Mouse (Mus musculus): Measurements from ENCODE around the gene Rhox2e. TPM values are rescaled to one million over a fixed set of nuclear protein-coding genes. Genes with fewer than 3 reads are reported as not detected.
"Not testable (repeated sequence)": the region's sequence is repeated elsewhere in the genome, so short reads cannot be mapped to it uniquely, and the experiment has no call there.

Gene Rhox2e
- not detected in 2 replicates for polyA plus RNA-seq (2014; fragmentation: Nextera tagmentation; extraction: Ambion mirVana)

DNA sequence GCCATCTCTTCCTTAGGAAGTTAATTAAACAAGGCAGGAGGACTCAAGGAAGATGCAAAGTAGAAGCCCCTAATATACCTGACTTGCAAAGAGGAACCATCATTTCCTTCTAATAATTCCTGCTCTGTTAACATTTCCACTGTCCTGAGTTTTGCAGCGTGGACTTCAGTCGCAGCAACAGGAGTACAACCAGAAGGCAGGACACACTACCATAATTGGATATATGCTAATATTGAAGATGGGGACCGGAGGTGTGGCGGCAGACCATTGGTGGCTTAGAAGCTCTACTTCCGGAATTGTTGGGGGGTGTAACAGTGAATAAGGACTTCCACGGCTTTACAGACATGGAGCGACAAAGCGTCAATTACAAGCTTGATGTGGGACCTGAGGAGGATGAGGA, at the start of gene Rhox2e:
Gene Rhox2e (plus strand): TSS at position 301 of the 400 bp plus-strand sequence.
- H3K27me3 ChIP-seq (ENCODE audit: control insufficient read depth, insufficient read depth, low read length); H3K4me3 ChIP-seq (ENCODE audit: low read depth, low read length); H3K4me2 ChIP-seq (ENCODE audit: low read depth); DNase-seq (ENCODE audit: low spot score); H3K27ac ChIP-seq (ENCODE audit: low read depth, low read length); H3K36me3 ChIP-seq (ENCODE audit: control insufficient read depth, insufficient read depth, low read length); H3K9me3 ChIP-seq (ENCODE audit: control insufficient read depth, low read length); H3K9ac ChIP-seq (ENCODE audit: low read length); H3K4me1 ChIP-seq (ENCODE audit: control insufficient read depth, insufficient read depth, low read length); ATAC-seq (ENCODE audit: insufficient read depth, low FRiP score, low TSS enrichment): not testable (repeated sequence)
- 95% methylated on average over 2 of the region's 8 CpGs for WGBS

- not testable (repeated sequence) for H3K27me3 ChIP-seq (ENCODE audit: control insufficient read depth, insufficient read depth, low read length); H3K9me3 ChIP-seq (ENCODE audit: control insufficient read depth, low read length); H3K27ac ChIP-seq (ENCODE audit: low read depth, low read length); ATAC-seq (ENCODE audit: insufficient read depth, low FRiP score, low TSS enrichment); DNase-seq (ENCODE audit: low spot score); H3K9ac ChIP-seq (ENCODE audit: low read length); H3K36me3 ChIP-seq (ENCODE audit: control insufficient read depth, insufficient read depth, low read length); H3K4me1 ChIP-seq (ENCODE audit: control insufficient read depth, insufficient read depth, low read length); H3K4me3 ChIP-seq (ENCODE audit: low read depth, low read length); H3K4me2 ChIP-seq (ENCODE audit: low read depth)
- 91% methylated on average over 12 of the region's 18 CpGs for WGBS
These were observed 16.2 kb upstream of the Rhox2e start, which contains the start of gene Rhox4d for GRCm38 (mm10) chrX:37514059-37514458. TSS of gene Rhox4d (plus strand) at chrX:37514359.

GRCm38 (mm10) chrX:37541719-37542118, 11.5 kb downstream of the Rhox2e start, which contains the start of gene Rhox3e:
TSS of gene Rhox3e (plus strand) at chrX:37542019.
- no CpG with 5 or more reads among the region's 4 CpGs for WGBS
- not testable (repeated sequence) for ATAC-seq (ENCODE audit: insufficient read depth, low FRiP score, low TSS enrichment); H3K27ac ChIP-seq (ENCODE audit: low read depth, low read length); H3K4me2 ChIP-seq (ENCODE audit: low read depth); H3K9me3 ChIP-seq (ENCODE audit: control insufficient read depth, low read length); H3K4me1 ChIP-seq (ENCODE audit: control insufficient read depth, insufficient read depth, low read length); H3K36me3 ChIP-seq (ENCODE audit: control insufficient read depth, insufficient read depth, low read length); DNase-seq (ENCODE audit: low spot score); H3K4me3 ChIP-seq (ENCODE audit: low read depth, low read length); H3K27me3 ChIP-seq (ENCODE audit: control insufficient read depth, insufficient read depth, low read length); H3K9ac ChIP-seq (ENCODE audit: low read length)

DNA sequence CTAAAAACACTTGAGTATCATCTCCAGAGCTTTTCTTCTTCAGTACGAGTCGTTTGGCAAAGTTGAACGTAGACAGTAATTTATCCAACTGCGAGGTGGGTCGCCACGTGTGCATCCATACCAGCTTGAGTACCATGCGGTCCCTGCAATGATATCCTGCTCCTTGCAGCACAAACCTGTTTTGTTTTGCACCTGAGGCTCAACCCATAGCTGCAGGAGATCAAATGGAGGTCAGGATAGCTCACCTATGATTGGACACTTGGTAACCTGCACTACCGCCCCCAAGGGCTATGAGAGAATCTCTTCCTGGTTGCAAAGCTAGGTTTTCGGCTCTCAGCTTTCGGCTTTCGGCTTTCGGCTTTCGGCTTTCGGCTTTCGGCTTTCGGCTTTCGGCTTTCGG, 26.9 kb downstream of the Rhox2e start, which contains the start of gene Rhox4e:
Gene Rhox4e (plus strand): TSS at position 301 of the 400 bp plus-strand sequence.
- not testable (repeated sequence) for H3K4me2 ChIP-seq (ENCODE audit: low read depth); H3K9ac ChIP-seq (ENCODE audit: low read length); H3K4me3 ChIP-seq (ENCODE audit: low read depth, low read length); DNase-seq (ENCODE audit: low spot score); H3K4me1 ChIP-seq (ENCODE audit: control insufficient read depth, insufficient read depth, low read length); H3K27ac ChIP-seq (ENCODE audit: low read depth, low read length); H3K27me3 ChIP-seq (ENCODE audit: control insufficient read depth, insufficient read depth, low read length); H3K9me3 ChIP-seq (ENCODE audit: control insufficient read depth, low read length); ATAC-seq (ENCODE audit: insufficient read depth, low FRiP score, low TSS enrichment); H3K36me3 ChIP-seq (ENCODE audit: control insufficient read depth, insufficient read depth, low read length)
- 86% methylated on average over 10 of the region's 18 CpGs for WGBS

DNA sequence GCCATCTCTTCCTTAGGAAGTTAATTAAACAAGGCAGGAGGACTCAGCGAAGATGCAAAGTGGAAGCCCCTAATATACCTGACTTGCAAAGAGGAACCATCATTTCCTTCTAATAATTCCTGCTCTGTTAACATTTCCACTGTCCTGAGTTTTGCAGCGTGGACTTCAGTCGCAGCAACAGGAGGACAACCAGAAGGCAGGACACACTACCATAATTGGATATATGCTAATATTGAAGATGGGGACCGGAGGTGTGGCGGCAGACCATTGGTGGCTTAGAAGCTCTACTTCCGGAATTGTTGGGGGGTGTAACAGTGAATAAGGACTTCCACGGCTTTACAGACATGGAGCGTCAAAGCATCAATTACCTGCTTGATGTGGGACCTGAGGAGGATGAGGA, 40.9 kb downstream of the Rhox2e start, which contains the start of gene Rhox2f:
Gene Rhox2f (plus strand): TSS at position 301 of the 400 bp plus-strand sequence.
- not testable (repeated sequence) for ATAC-seq (ENCODE audit: insufficient read depth, low FRiP score, low TSS enrichment)

GRCm38 (mm10) chrX:37572638-37573037, 42.4 kb downstream of the Rhox2e start:
- not testable (repeated sequence) for DNase-seq (ENCODE audit: low spot score); H3K4me1 ChIP-seq (ENCODE audit: control insufficient read depth, insufficient read depth, low read length); H3K36me3 ChIP-seq (ENCODE audit: control insufficient read depth, insufficient read depth, low read length); H3K4me3 ChIP-seq (ENCODE audit: low read depth, low read length); H3K4me2 ChIP-seq (ENCODE audit: low read depth); H3K9me3 ChIP-seq (ENCODE audit: control insufficient read depth, low read length); H3K27ac ChIP-seq (ENCODE audit: low read depth, low read length); H3K27me3 ChIP-seq (ENCODE audit: control insufficient read depth, insufficient read depth, low read length); ATAC-seq (ENCODE audit: insufficient read depth, low FRiP score, low TSS enrichment); H3K9ac ChIP-seq (ENCODE audit: low read length)
- WGBS, result 74% methylated on average over 2 of the region's 2 CpGs

More for the DNA sequence above, 40.9 kb downstream of the Rhox2e start, which contains the start of gene Rhox2f:
- DNase-seq (ENCODE audit: low spot score); H3K27ac ChIP-seq (ENCODE audit: low read depth, low read length); H3K9ac ChIP-seq (ENCODE audit: low read length); H3K4me2 ChIP-seq (ENCODE audit: low read depth); H3K36me3 ChIP-seq (ENCODE audit: control insufficient read depth, insufficient read depth, low read length); H3K4me3 ChIP-seq (ENCODE audit: low read depth, low read length); H3K27me3 ChIP-seq (ENCODE audit: control insufficient read depth, insufficient read depth, low read length); H3K9me3 ChIP-seq (ENCODE audit: control insufficient read depth, low read length); H3K4me1 ChIP-seq (ENCODE audit: control insufficient read depth, insufficient read depth, low read length): not testable (repeated sequence)
- 92% methylated on average over 5 of the region's 8 CpGs for WGBS

GRCm38 (mm10) chrX:37580692-37581091, 50.4 kb downstream of the Rhox2e start, which contains the start of gene Rhox3f:
TSS of gene Rhox3f (plus strand) at chrX:37580992.
- H3K9me3 ChIP-seq (ENCODE audit: control insufficient read depth, low read length); DNase-seq (ENCODE audit: low spot score); H3K4me1 ChIP-seq (ENCODE audit: control insufficient read depth, insufficient read depth, low read length); H3K4me3 ChIP-seq (ENCODE audit: low read depth, low read length); H3K36me3 ChIP-seq (ENCODE audit: control insufficient read depth, insufficient read depth, low read length); H3K27ac ChIP-seq (ENCODE audit: low read depth, low read length); H3K9ac ChIP-seq (ENCODE audit: low read length); H3K4me2 ChIP-seq (ENCODE audit: low read depth); H3K27me3 ChIP-seq (ENCODE audit: control insufficient read depth, insufficient read depth, low read length); ATAC-seq (ENCODE audit: insufficient read depth, low FRiP score, low TSS enrichment): not testable (repeated sequence)

Other genes starting within 250 kb of the Rhox2e start
- gene Rhox3a2, start 150.4 kb upstream of the Rhox2e start, polyA plus RNA-seq (2014; fragmentation: Nextera tagmentation; extraction: Ambion mirVana), result not detected in 2 replicates
- gene Rhox4a2, start 139.6 kb upstream of the Rhox2e start, polyA plus RNA-seq (2014; fragmentation: Nextera tagmentation; extraction: Ambion mirVana), result not detected in 2 replicates
- gene Rhox2b, start 118.4 kb upstream of the Rhox2e start, polyA plus RNA-seq (2014; fragmentation: Nextera tagmentation; extraction: Ambion mirVana), result not detected in 2 replicates
- not detected in 2 replicates for gene Rhox4b, start 98.0 kb upstream of the Rhox2e start, polyA plus RNA-seq (2014; fragmentation: Nextera tagmentation; extraction: Ambion mirVana)
- not detected in 2 replicates for gene Rhox2c, start 76.8 kb upstream of the Rhox2e start, polyA plus RNA-seq (2014; fragmentation: Nextera tagmentation; extraction: Ambion mirVana)
- gene Rhox3c, start 71.9 kb upstream of the Rhox2e start, polyA plus RNA-seq (2014; fragmentation: Nextera tagmentation; extraction: Ambion mirVana), result not detected in 2 replicates
- not detected in 2 replicates for gene Rhox4c, start 50.1 kb upstream of the Rhox2e start, polyA plus RNA-seq (2014; fragmentation: Nextera tagmentation; extraction: Ambion mirVana)
- not detected in 2 replicates for gene Rhox2d, start 37.0 kb upstream of the Rhox2e start, polyA plus RNA-seq (2014; fragmentation: Nextera tagmentation; extraction: Ambion mirVana)
- not detected in 2 replicates for gene Rhox4d, start 16.1 kb upstream of the Rhox2e start, polyA plus RNA-seq (2014; fragmentation: Nextera tagmentation; extraction: Ambion mirVana)
- not detected in 2 replicates for gene Rhox3e, start 11.6 kb downstream of the Rhox2e start, polyA plus RNA-seq (2014; fragmentation: Nextera tagmentation; extraction: Ambion mirVana)
- not detected in 2 replicates for gene Rhox4e, start 27.0 kb downstream of the Rhox2e start, polyA plus RNA-seq (2014; fragmentation: Nextera tagmentation; extraction: Ambion mirVana)
- not detected in 2 replicates for gene Rhox2f, start 41.0 kb downstream of the Rhox2e start, polyA plus RNA-seq (2014; fragmentation: Nextera tagmentation; extraction: Ambion mirVana)
- gene Rhox3f, start 50.5 kb downstream of the Rhox2e start, polyA plus RNA-seq (2014; fragmentation: Nextera tagmentation; extraction: Ambion mirVana), result not detected in 2 replicates
- not detected in 2 replicates for gene Rhox4f, start 77.3 kb downstream of the Rhox2e start, polyA plus RNA-seq (2014; fragmentation: Nextera tagmentation; extraction: Ambion mirVana)
- gene Rhox3g, start 98.2 kb downstream of the Rhox2e start, polyA plus RNA-seq (2014; fragmentation: Nextera tagmentation; extraction: Ambion mirVana), result not detected in 2 replicates
- not detected in 2 replicates for gene Rhox2g, start 113.0 kb downstream of the Rhox2e start, polyA plus RNA-seq (2014; fragmentation: Nextera tagmentation; extraction: Ambion mirVana)
- gene Rhox4g, start 120.9 kb downstream of the Rhox2e start, polyA plus RNA-seq (2014; fragmentation: Nextera tagmentation; extraction: Ambion mirVana), result not detected in 2 replicates
- gene Rhox3h, start 138.3 kb downstream of the Rhox2e start, polyA plus RNA-seq (2014; fragmentation: Nextera tagmentation; extraction: Ambion mirVana), result not detected in 2 replicates
- gene Rhox2h, start 142.8 kb downstream of the Rhox2e start, polyA plus RNA-seq (2014; fragmentation: Nextera tagmentation; extraction: Ambion mirVana), result not detected in 2 replicates